Mouse (Mus musculus) ES-Bruce4 (cell line): ENCODE measurements at regions not wholly inside any gene's neighbourhood (a gene's known extent, or its start where the extent isn't known, plus 50 kb on each side); places are given as distances from the start of the nearest gene placed in this dataset.

Source experiments
- H3K27ac ChIP-seq: 2 replicates; pipeline ENCODE4 v1.5.1; 2012; ENCODE audit warnings: low read length, inconsistent platforms; ENCODE audit not compliant: insufficient read depth
- H3K27me3 ChIP-seq: 2 replicates; pipeline ENCODE4 v1.6.1; 2012; ENCODE audit warnings: mild to moderate bottlenecking, low read length, inconsistent platforms; ENCODE audit not compliant: control insufficient read depth, poor library complexity, insufficient read depth, severe bottlenecking
- H3K36me3 ChIP-seq: 2 replicates; pipeline ENCODE4 v1.6.1; 2012; ENCODE audit warnings: inconsistent platforms, mild to moderate bottlenecking, low read length, moderate library complexity; ENCODE audit not compliant: control insufficient read depth, poor library complexity, insufficient read depth, severe bottlenecking
- H3K4me1 ChIP-seq: one replicate; pipeline ENCODE4 v1.8.1; 2011; ENCODE audit warnings: low read length; ENCODE audit not compliant: control insufficient read depth, insufficient read depth
- H3K4me3 ChIP-seq: 2 replicates; pipeline ENCODE4 v1.5.1; 2011; ENCODE audit warnings: low read depth, mild to moderate bottlenecking, low read length
- H3K9ac ChIP-seq: 2 replicates; pipeline ENCODE4 v1.6.1; 2012; ENCODE audit warnings: low read depth, mild to moderate bottlenecking, inconsistent platforms; ENCODE audit not compliant: poor library complexity, severe bottlenecking
- H3K9me3 ChIP-seq: replicated peaks from 2 replicates; pipeline ENCODE4 v1.6.1; 2012; ENCODE audit warnings: mild to moderate bottlenecking, low read length, inconsistent platforms; ENCODE audit not compliant: control insufficient read depth, poor library complexity, insufficient read depth, severe bottlenecking
- CTCF ChIP-seq: IDR thresholded peaks from one replicate; pipeline ENCODE4 v1.8.1; 2011; ENCODE audit warnings: low read depth, low read length
- EP300 ChIP-seq: IDR thresholded peaks from 2 replicates; pipeline ENCODE4 v1.6.1; 2011; ENCODE audit warnings: low read depth, low read length; ENCODE audit not compliant: insufficient read depth
- POLR2A ChIP-seq: IDR thresholded peaks from one replicate; pipeline ENCODE4 v1.8.1; 2011; ENCODE audit warnings: low read length; ENCODE audit not compliant: insufficient read depth

DNA sequence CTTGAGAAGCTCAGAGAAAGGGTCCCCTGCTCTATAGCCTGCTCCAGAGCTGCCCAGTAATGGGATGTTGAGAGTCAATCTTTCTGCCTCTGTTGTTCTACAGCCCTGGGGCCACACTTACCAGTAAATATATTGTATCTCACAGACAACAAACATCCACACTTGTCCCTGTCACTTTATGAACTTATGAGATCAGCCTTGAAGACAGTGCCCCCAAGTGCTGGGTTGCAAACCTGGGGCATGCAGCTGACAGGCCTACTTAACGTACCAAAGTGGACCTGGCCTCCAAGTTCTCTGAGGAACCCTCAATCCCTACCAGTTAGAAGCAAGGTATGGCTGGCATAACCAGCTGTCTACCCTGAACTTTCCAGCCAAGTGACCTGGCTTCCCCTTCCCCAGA is 380.9 kb upstream of the Mmadhc start:
- H3K9ac ChIP-seq: no peak overlapping the region
- H3K27ac ChIP-seq: no peak overlapping the region
- no peak overlapping the region for H3K4me3 ChIP-seq
- no peaks in the 10 kb centered on the region for H3K36me3 ChIP-seq
- peaks cover 11% of the 10 kb centered on the region for H3K9me3 ChIP-seq
- no peaks in the 10 kb centered on the region for H3K4me1 ChIP-seq
- TF ChIP-seq POLR2A: no peak
- no peak for TF ChIP-seq EP300
- no peak for TF ChIP-seq CTCF
- H3K27me3 ChIP-seq: no peaks in the 10 kb centered on the region

DNA sequence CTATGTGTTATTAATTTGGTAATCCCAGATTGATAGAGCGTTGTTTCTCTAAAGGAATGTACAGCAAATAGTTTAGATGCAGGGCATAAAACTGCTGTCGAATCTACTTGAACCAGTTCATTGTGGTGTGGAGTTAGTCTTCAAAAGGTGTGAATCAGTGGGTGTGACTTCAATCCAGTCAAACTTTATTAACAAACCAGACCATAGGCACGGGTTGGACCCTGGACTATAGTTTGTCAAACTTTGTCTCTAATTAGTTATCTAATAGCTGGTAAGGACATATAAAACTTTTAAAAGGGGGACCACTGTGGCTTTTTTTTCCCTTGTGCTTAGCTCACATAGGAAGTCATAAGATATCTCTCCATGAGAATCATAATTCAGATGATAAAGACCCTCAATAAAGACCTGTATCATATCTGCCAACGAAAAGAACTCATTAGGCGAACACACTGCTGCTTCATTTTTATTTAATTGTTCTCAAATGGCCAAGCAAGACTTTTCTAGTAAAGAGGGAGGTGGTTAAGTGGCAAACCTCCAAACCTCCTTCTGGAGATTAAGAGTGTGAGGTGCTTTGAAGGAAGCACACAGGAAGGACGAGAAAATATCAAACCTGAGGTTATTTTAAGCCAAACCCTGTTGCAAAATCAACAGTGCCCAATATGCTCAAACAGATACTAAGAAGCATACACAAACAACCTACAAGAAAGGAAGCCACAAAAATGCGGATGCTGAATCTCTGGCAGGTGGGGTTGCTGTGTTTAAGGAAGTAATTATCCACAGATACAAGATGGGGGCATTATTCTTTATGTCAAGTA is 379.3 kb upstream of the Mmadhc start:
- Histone ChIP-seq H3K27ac (no peak overlapping the region), H3K4me1 (no peaks in the 10 kb centered on the region), H3K9me3 (peaks cover 11% of the 10 kb centered on the region), H3K4me3 (no peak overlapping the region), H3K27me3 (no peaks in the 10 kb centered on the region), H3K36me3 (no peaks in the 10 kb centered on the region), H3K9ac (no peak overlapping the region)
- TF ChIP-seq CTCF (no peak), EP300 (no peak)

- Histone ChIP-seq H3K27ac (no peak overlapping the region), H3K9ac (no peak overlapping the region), H3K27me3 (no peaks in the 10 kb centered on the region), H3K36me3 (no peaks in the 10 kb centered on the region), H3K9me3 (peaks cover 11% of the 10 kb centered on the region), H3K4me3 (no peak overlapping the region), H3K4me1 (no peaks in the 10 kb centered on the region)
- no peak for TF ChIP-seq POLR2A
- TF ChIP-seq CTCF: no peak
- TF ChIP-seq EP300: no peak
These were observed 378.2 kb upstream of the Mmadhc start for GRCm38 (mm10) chr2:50674856-50675175.

DNA sequence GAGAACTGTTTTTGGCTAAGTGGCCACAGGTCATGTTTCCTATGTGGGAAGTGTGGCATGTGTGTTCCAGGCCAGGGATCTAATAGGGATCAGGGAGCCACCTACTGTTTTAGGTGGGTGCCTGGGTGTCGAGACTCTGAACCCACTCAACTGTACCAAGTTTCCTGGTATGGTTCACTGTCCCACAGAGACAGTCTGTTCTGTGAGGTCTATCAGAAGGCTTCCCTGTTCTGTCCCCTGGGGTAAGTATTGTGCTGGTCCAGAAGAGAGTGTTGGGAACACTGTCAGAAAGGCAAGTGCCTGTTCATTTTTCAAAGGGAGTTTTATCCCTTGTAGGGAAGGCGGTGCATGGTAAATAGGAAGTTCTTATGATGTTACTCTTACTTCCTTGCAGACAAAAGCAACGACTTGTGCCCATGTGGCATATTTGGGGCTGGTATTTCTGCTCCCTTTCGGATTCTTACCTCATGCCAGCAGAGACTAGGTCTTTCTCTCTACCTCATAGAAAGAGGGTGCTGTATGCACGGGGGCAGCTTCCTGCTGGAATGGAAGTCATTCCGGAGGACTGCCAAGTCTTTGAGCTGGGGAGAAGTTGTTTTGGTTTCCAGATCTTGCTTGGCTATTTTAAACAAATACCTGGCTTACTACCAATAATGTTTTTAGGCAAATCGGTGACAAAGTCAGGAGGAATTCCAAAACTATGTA is 377.7 kb upstream of the Mmadhc start:
- TF ChIP-seq POLR2A: no peak
- TF ChIP-seq CTCF: no peak
- TF ChIP-seq EP300: no peak
- H3K36me3 ChIP-seq: no peaks in the 10 kb centered on the region
- H3K4me3 ChIP-seq: no peak overlapping the region
- peaks cover 11% of the 10 kb centered on the region for H3K9me3 ChIP-seq
- H3K4me1 ChIP-seq: no peaks in the 10 kb centered on the region
- no peak overlapping the region for H3K27ac ChIP-seq
- no peak overlapping the region for H3K9ac ChIP-seq
- H3K27me3 ChIP-seq: no peaks in the 10 kb centered on the region

DNA sequence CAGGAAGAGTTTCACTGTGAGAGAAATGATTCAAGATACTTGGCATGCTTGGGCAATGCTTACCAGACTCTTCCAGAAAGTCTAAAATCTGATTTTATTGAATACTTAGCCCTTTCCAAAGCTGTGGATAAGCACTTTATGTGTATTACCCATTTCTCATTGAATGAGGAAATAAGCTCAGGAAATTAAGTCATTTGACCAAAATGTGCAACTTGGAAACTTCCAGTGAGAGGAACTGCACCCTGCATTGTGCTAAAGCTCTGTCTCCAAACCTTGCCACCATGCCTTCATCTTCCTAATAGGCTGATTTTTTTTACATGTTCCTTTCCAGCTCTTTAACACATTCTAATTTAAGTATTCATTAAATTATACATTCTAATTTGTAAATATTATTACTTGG is 372.7 kb upstream of the Mmadhc start:
- Histone ChIP-seq H3K9ac (no peak overlapping the region), H3K36me3 (no peaks in the 10 kb centered on the region), H3K4me3 (no peak overlapping the region), H3K27ac (no peak overlapping the region), H3K9me3 (no peaks in the 10 kb centered on the region), H3K27me3 (no peaks in the 10 kb centered on the region), H3K4me1 (no peaks in the 10 kb centered on the region)
- TF ChIP-seq POLR2A (no peak), EP300 (no peak), CTCF (no peak)

DNA sequence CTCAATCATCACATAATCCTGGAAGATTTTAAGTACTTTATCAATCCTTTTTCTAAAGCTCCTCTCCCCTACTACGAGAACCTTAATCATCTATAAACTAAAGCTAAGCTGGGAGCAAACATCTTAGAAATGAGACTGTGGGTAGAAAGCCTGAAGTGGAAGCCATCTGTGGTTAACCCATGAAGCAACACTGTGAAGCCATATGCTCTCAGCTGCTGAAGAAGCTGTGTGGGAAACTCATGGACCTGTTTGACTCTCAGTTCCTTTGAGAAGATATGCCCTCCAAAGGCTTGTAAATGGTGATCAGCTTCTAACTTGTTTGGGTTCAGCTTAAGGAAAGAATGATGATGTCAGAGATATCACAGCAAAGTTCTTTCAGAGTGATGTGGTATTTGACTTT is 372.2 kb upstream of the Mmadhc start:
- H3K4me1 ChIP-seq: no peaks in the 10 kb centered on the region
- TF ChIP-seq EP300 (no peak), POLR2A (no peak)

More for the DNA sequence above, 372.2 kb upstream of the Mmadhc start:
- Histone ChIP-seq H3K9ac (no peak overlapping the region), H3K9me3 (no peaks in the 10 kb centered on the region), H3K27ac (no peak overlapping the region), H3K27me3 (no peaks in the 10 kb centered on the region), H3K36me3 (no peaks in the 10 kb centered on the region), H3K4me3 (no peak overlapping the region)
